Mouse (Mus musculus): ENCODE measurements around the gene Acacb. TPM values are rescaled to one million over a fixed set of nuclear protein-coding genes. Genes with fewer than 3 reads are reported as not detected.
A peak's percentile ranks its signal among the peaks of the same experiment; 100 is the strongest.

Gene Acacb
- polyA plus RNA-seq, 1 experiment from 2014 or later, result 2.4 TPM

DNA sequence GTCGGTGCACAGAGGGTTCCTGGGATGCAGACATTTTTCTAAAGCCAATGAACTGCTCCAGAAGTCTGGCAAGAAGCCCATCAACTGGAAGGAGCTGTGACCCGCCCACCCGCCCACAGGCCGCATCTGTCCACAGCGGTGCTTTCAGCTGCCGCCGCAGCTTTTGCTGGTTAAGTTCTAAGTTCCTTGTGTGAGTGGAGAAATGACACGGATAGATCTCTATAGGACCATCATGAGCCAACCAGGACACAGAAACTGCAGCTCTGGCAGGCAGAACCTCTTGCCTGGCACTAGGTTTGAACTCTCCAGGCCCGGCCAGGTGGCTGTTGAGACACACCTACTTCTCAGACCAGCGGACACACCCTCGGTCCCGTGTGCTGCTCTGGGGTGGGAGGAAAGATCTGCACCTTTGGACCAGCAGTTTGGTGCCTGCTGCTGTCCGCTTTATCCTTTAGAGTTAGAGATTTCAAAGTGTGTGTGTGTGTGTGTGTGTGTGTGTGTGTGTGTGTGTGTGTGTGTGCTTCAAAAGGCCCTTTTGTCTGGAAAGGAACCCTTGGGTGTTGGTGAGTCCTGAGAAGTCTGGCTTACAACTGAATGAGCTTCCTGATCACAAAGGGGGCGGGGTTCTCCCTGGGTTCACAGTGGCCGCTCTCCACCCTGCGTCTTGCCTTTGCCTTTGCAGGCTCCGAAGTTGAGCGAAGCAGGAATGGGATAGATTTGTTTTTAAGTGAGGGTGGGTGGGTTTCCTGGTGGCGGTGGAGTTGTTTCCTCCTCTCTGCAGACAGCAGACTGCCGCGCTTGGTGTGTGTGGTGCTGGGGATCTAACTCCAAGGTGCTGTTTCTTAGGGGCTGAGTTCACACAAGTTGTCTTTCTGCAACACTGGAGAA, 7.8 kb upstream of the Acacb start:
- no peaks in the 10 kb centered on the region for H3K9me3 ChIP-seq
- no peaks in the 10 kb centered on the region for H3K27me3 ChIP-seq
- peak overlapping the region; percentile 78 for H3K27ac ChIP-seq
- peak overlapping the region; percentile 17; the same call in 1 of the 2 replicates for H3K4me2 ChIP-seq (replicated peaks)
- H3K9ac ChIP-seq (replicated peaks), result no peak overlapping the region
- WGBS, result 67% methylated on average over 21 of the region's 21 CpGs
- peak; percentile 55 for ATAC-seq
- no peaks in the 10 kb centered on the region for H3K36me3 ChIP-seq
- H3K4me1 ChIP-seq (replicated peaks), result peaks cover 29% of the 10 kb centered on the region
- no peak overlapping the region for H3K4me3 ChIP-seq (replicated peaks)

GRCm38 (mm10) chr5:114139175-114139574, 7.2 kb upstream of the Acacb start:
- WGBS, result 24% methylated on average over 9 of the region's 9 CpGs

GRCm38 (mm10) chr5:114147043-114147972, 973 bp downstream of the Acacb start:
- 86% methylated on average over 14 of the region's 14 CpGs for WGBS
- H3K9me3 ChIP-seq, result no peaks in the 10 kb centered on the region
- ATAC-seq, result no peak

More at GRCm38 (mm10) chr5:114139175-114139574, 7.2 kb upstream of the Acacb start:
- Histone ChIP-seq H3K9ac (replicated peaks) (no peak overlapping the region), H3K4me2 (replicated peaks) (peak overlapping the region; percentile 17), H3K36me3 (no peaks in the 10 kb centered on the region), H3K4me1 (replicated peaks) (peaks cover 29% of the 10 kb centered on the region), H3K4me3 (replicated peaks) (no peak overlapping the region), H3K27ac (peak overlapping the region; percentile 78), H3K27me3 (no peaks in the 10 kb centered on the region), H3K9me3 (no peaks in the 10 kb centered on the region)
- ATAC-seq, result peak; percentile 85

DNA sequence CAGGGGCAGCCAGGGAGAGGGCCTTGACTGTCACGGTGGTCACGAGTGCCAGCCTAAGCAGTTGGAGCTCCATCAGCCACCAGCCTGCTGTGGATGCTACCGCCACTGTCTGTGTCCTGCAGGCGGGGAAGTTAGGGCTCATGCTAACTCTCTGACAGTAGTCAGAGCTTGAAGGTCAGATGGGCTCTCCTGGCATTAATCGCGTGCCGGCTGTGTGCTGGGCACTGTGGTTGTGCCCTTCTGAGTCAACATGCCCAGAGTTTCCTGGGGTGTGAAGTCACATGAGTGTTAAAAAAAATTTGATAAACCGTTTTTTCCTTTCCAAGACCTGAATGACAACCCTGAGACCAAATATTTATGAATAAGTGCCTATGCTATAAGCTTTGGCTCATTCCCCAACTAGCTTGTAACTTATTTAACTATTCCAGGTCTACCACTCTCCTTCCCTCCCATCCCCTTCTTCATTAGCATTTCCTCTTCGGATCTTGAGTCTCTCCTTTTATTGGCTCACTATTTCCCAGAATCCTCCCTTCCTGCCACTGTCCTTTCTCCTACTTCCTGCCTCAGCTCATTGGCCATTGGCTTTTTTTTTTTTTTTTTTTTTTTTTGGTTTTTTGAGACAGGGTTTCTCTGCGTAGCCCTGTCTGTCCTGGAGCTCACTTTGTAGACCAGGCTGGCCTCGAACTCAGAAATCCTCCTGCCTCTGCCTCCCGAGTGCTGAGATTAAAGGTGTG, 6.2 kb downstream of the Acacb start:
- no peaks in the 10 kb centered on the region for H3K4me1 ChIP-seq (replicated peaks)
- no peak overlapping the region for H3K9ac ChIP-seq (replicated peaks)
- H3K4me2 ChIP-seq (replicated peaks), result no peak overlapping the region
- no peak overlapping the region for H3K27ac ChIP-seq
- no peak for ATAC-seq
- H3K9me3 ChIP-seq, result no peaks in the 10 kb centered on the region
- no peak overlapping the region for H3K4me3 ChIP-seq (replicated peaks)
- no peaks in the 10 kb centered on the region for H3K36me3 ChIP-seq
- WGBS, result 80% methylated on average over 12 of the region's 12 CpGs
- H3K27me3 ChIP-seq, result no peaks in the 10 kb centered on the region

More at GRCm38 (mm10) chr5:114147043-114147972, 973 bp downstream of the Acacb start:
- Histone ChIP-seq H3K4me3 (replicated peaks) (no peak overlapping the region), H3K4me2 (replicated peaks) (no peak overlapping the region), H3K36me3 (no peaks in the 10 kb centered on the region), H3K27me3 (no peaks in the 10 kb centered on the region), H3K27ac (0 out of 2 replicates have a peak overlapping the region, but pooled peaks have one; percentile 14), H3K4me1 (replicated peaks) (peaks cover 6% of the 10 kb centered on the region; the same call in 1 of the 2 replicates), H3K9ac (replicated peaks) (no peak overlapping the region)

DNA sequence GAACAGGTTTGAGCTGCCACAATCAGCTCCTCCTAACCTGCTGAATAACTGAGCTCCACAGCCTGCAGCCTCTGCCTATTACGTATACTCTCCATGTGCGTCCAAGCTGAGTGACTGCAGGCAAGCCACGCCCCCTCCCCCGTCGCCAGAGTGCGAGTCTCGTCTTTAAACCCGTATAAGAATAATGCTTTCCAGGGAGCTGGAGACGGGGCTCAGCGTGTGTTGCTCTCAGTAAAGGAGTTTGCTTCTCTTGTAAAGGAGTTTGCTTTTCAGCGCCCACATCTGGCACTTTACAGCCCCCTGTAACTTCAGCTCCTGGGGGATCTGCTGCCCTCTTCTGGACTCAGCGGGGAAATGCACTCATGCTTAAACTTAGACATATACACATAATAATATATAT, 7.2 kb downstream of the Acacb start:
- H3K9ac ChIP-seq (replicated peaks), result no peak overlapping the region
- H3K36me3 ChIP-seq, result no peaks in the 10 kb centered on the region
- H3K9me3 ChIP-seq, result no peaks in the 10 kb centered on the region
- no peak overlapping the region for H3K27ac ChIP-seq
- 5% methylated on average over 12 of the region's 12 CpGs for WGBS
- no peak for ATAC-seq
- H3K4me2 ChIP-seq (replicated peaks), result peak overlapping the region; percentile 31; the same call in 1 of the 2 replicates
- no peaks in the 10 kb centered on the region for H3K27me3 ChIP-seq
- no peaks in the 10 kb centered on the region for H3K4me1 ChIP-seq (replicated peaks)
- no peak overlapping the region; the same call in 1 of the 2 replicates for H3K4me3 ChIP-seq (replicated peaks)

DNA sequence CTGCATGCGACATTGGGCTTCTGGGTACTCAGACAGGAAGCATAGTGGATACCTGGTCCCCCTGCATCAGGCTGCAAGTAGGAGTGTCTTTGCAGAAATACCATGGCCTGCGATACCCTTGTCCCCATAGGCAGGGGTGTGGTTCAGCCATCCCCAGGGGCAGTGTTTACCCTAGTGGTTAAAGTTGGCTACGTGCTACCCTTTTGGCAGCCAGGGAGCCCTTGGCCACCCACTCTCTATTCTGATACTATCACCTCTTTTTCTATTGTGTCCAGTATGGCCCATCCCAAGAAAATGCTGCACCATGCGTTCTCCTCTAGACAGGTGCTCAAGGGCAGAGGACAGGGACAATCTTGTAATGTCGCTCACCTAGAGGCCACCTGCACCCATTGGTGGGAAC, 8.4 kb downstream of the Acacb start:
- H3K4me3 ChIP-seq (replicated peaks), result no peak overlapping the region
- H3K36me3 ChIP-seq, result no peaks in the 10 kb centered on the region
- H3K9me3 ChIP-seq, result no peaks in the 10 kb centered on the region
- ATAC-seq, result no peak
- no peak overlapping the region for H3K9ac ChIP-seq (replicated peaks)
- H3K4me2 ChIP-seq (replicated peaks), result no peak overlapping the region
- 89% methylated on average over 5 of the region's 5 CpGs for WGBS
- no peaks in the 10 kb centered on the region for H3K27me3 ChIP-seq
- no peak overlapping the region for H3K27ac ChIP-seq
- H3K4me1 ChIP-seq (replicated peaks), result no peaks in the 10 kb centered on the region

GRCm38 (mm10) chr5:114155168-114155933, 9.0 kb downstream of the Acacb start:
- Histone ChIP-seq H3K4me3 (replicated peaks) (no peak overlapping the region), H3K9ac (replicated peaks) (no peak overlapping the region), H3K36me3 (no peaks in the 10 kb centered on the region), H3K27ac (no peak overlapping the region), H3K4me1 (replicated peaks) (no peaks in the 10 kb centered on the region), H3K4me2 (replicated peaks) (no peak overlapping the region), H3K27me3 (no peaks in the 10 kb centered on the region), H3K9me3 (no peaks in the 10 kb centered on the region)
- ATAC-seq, result no peak
- 75% methylated on average over 9 of the region's 9 CpGs for WGBS

DNA sequence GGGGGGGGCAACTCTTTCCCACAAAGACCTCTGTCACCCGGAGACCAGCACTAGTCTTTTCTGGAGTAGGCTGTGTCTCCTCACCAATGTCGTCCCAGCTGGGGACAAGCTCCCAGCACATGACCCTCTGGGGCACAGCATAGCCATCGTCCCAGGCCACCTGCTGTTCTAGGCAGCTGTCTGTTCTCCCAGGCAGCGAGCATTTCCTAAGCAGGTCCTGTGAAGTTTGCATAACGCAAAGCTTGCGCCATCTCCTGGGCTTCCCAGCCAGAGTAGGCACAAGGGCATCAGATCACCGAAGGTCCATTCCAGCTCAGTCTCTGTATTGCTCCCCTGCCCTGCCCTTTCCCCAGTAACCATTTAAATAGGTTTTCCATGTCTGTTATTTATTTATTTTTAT, 10.9 kb downstream of the Acacb start:
- no peaks in the 10 kb centered on the region for H3K4me1 ChIP-seq (replicated peaks)
- 43% methylated on average over 7 of the region's 7 CpGs for WGBS
- no peak for ATAC-seq
- no peak overlapping the region for H3K27ac ChIP-seq
- no peaks in the 10 kb centered on the region for H3K9me3 ChIP-seq
- H3K9ac ChIP-seq (replicated peaks), result no peak overlapping the region
- no peaks in the 10 kb centered on the region for H3K27me3 ChIP-seq
- no peaks in the 10 kb centered on the region for H3K36me3 ChIP-seq
- no peak overlapping the region for H3K4me2 ChIP-seq (replicated peaks)
- no peak overlapping the region for H3K4me3 ChIP-seq (replicated peaks)

GRCm38 (mm10) chr5:114161424-114161823, 15.1 kb downstream of the Acacb start:
- no peak for ATAC-seq
- Histone ChIP-seq H3K9ac (replicated peaks) (no peak overlapping the region), H3K36me3 (no peaks in the 10 kb centered on the region), H3K4me2 (replicated peaks) (no peak overlapping the region), H3K27me3 (0 out of 2 replicates have a peak, but pooled peaks cover 4% of the 10 kb centered on the region), H3K4me1 (replicated peaks) (no peaks in the 10 kb centered on the region), H3K4me3 (replicated peaks) (no peak overlapping the region), H3K9me3 (no peaks in the 10 kb centered on the region), H3K27ac (no peak overlapping the region)
- 88% methylated on average over 6 of the region's 6 CpGs for WGBS

DNA sequence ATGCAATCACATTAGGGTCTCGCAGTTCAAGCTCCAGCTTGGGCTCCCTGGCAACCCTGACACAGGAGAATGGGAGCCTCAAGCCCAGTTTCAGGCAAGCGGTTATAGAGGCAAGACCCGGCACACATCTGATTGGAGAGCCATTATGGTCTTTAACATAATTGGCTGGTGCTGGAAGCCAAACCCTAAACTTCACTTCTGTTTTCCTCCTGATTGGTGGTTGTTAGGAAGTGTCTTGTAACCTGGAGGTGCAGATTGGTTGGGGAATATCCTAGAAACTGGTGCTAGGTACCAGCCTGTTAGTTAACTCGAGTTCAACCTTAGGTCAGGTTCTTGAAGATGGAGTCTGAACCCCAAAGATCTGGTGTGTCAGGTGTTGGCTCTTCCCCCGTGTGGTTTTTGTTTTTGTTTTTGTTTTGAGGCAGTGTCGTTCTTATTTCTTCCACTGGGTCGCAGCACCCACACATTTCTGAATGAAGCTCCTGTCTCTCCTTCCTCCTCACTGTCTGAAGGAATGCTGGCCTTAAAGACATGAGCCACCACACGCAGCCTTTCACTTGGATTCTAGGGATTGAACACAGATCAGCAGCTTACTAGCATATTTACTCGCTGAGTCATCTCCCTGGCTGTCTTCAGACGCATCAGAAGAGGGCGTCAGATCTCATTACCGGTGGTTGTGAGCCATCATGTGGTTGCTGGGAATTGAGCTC, 15.9 kb downstream of the Acacb start:
- ATAC-seq, result no peak
- H3K4me2 ChIP-seq (replicated peaks), result no peak overlapping the region
- 0 out of 2 replicates have a peak, but pooled peaks cover 4% of the 10 kb centered on the region for H3K27me3 ChIP-seq
- H3K4me3 ChIP-seq (replicated peaks), result no peak overlapping the region
- no peaks in the 10 kb centered on the region for H3K4me1 ChIP-seq (replicated peaks)
- H3K9ac ChIP-seq (replicated peaks), result no peak overlapping the region
- H3K9me3 ChIP-seq, result no peaks in the 10 kb centered on the region
- H3K27ac ChIP-seq, result no peak overlapping the region
- no peaks in the 10 kb centered on the region for H3K36me3 ChIP-seq
- WGBS, result 59% methylated on average over 12 of the region's 12 CpGs

Data from midbrain, embryonic 13.5 days (tissue).